Mouse (Mus musculus) retina, embryonic 14.5 days (tissue): ENCODE results near the gene Ptges3.
"Not testable (repeated sequence)": the region's sequence is repeated elsewhere in the genome, so short reads cannot be mapped to it uniquely, and the experiment has no call there.

Source experiments
- DNase-seq: peaks from one replicate; pipeline ENCODE4 v3.0.0-alpha.2; 2015; ENCODE audit warnings: low spot score

Ptges3 gene

GRCm38 (mm10) chr10:128058601-128059151 is at the start of gene Ptges3:
Ptges3 (plus strand) TSS chr10:128058954.
- DNase-seq: peak; percentile 100

- DNase-seq: no peak
Observed at GRCm38 (mm10) chr10:128009735-128010134, 49.0 kb upstream of the Ptges3 start.

GRCm38 (mm10) chr10:128015068-128015934 is 43.5 kb upstream of the Ptges3 start, which contains the start of gene Prim1:
Prim1 (plus strand) TSS chr10:128015168.
- DNase-seq: peak; percentile 87

GRCm38 (mm10) chr10:128022196-128022595 is 36.6 kb upstream of the Ptges3 start:
- no peak for DNase-seq

- no peak for DNase-seq
Observed at GRCm38 (mm10) chr10:128023496-128023895, 35.3 kb upstream of the Ptges3 start.

- DNase-seq: no peak
Observed at GRCm38 (mm10) chr10:128029931-128030330, 28.8 kb upstream of the Ptges3 start.

- DNase-seq: no peak
Observed at GRCm38 (mm10) chr10:128030860-128031259, 27.9 kb upstream of the Ptges3 start.

- peak; percentile 24 for DNase-seq
Observed at GRCm38 (mm10) chr10:128036746-128037425, 21.9 kb upstream of the Ptges3 start.

- DNase-seq: no peak
Observed at GRCm38 (mm10) chr10:128037921-128038320, 20.8 kb upstream of the Ptges3 start.

- DNase-seq: no peak
Observed at GRCm38 (mm10) chr10:128039167-128039566, 19.6 kb upstream of the Ptges3 start.

GRCm38 (mm10) chr10:128039858-128040257 is 18.9 kb upstream of the Ptges3 start:
- DNase-seq: no peak

- DNase-seq: no peak
Observed at GRCm38 (mm10) chr10:128040293-128040692, 18.5 kb upstream of the Ptges3 start.

GRCm38 (mm10) chr10:128041636-128042035 is 17.1 kb upstream of the Ptges3 start:
- no peak for DNase-seq

- no peak for DNase-seq
Observed at GRCm38 (mm10) chr10:128042466-128042865, 16.3 kb upstream of the Ptges3 start.

GRCm38 (mm10) chr10:128043041-128043835 is 15.5 kb upstream of the Ptges3 start:
- no peak for DNase-seq

GRCm38 (mm10) chr10:128048157-128048556 is 10.6 kb upstream of the Ptges3 start:
- DNase-seq: no peak

GRCm38 (mm10) chr10:128049741-128050140 is 9.0 kb upstream of the Ptges3 start:
- no peak for DNase-seq

GRCm38 (mm10) chr10:128050355-128050754 is 8.4 kb upstream of the Ptges3 start:
- DNase-seq: no peak

GRCm38 (mm10) chr10:128051589-128051988 is 7.2 kb upstream of the Ptges3 start:
- no peak for DNase-seq

GRCm38 (mm10) chr10:128052136-128052535 is 6.6 kb upstream of the Ptges3 start:
- not testable (repeated sequence) for DNase-seq

- DNase-seq: no peak
Observed at GRCm38 (mm10) chr10:128053001-128053400, 5.8 kb upstream of the Ptges3 start.

GRCm38 (mm10) chr10:128058184-128058583 is 570 bp upstream of the Ptges3 start:
- DNase-seq: no peak
